Mouse (Mus musculus) CD4-positive helper T cell, adult 2 months (primary cell): ENCODE results near the gene Creld1.

Experiments used
- DNase-seq: peaks from one replicate; pipeline ENCODE4 v3.0.0-alpha.2; 2012; ENCODE audit warnings: low read depth, missing footprints, low spot score

Gene Creld1

GRCm38 (mm10) chr6:113469432-113469831 lies 13.7 kb upstream of the Creld1 start:
- peak; percentile 59 for DNase-seq

- DNase-seq: no peak
These were observed 11.7 kb upstream of the Creld1 start, which contains the start of gene Il17rc for GRCm38 (mm10) chr6:113471297-113471936. Il17rc (plus strand) TSS chr6:113471427.

GRCm38 (mm10) chr6:113472061-113472460 lies 11.0 kb upstream of the Creld1 start:
- no peak for DNase-seq

- DNase-seq: no peak
These were observed 9.9 kb upstream of the Creld1 start for GRCm38 (mm10) chr6:113473246-113473645.

- DNase-seq: no peak
These were observed 9.4 kb upstream of the Creld1 start for GRCm38 (mm10) chr6:113473715-113474114.

- no peak for DNase-seq
These were observed 5.7 kb upstream of the Creld1 start for GRCm38 (mm10) chr6:113477353-113477752.

- no peak for DNase-seq
These were observed 4.2 kb upstream of the Creld1 start for GRCm38 (mm10) chr6:113478906-113479305.

- no peak for DNase-seq
These were observed 2.3 kb upstream of the Creld1 start for GRCm38 (mm10) chr6:113480555-113481373.

GRCm38 (mm10) chr6:113482477-113483099 lies 509 bp upstream of the Creld1 start:
- DNase-seq: peak; percentile 72

GRCm38 (mm10) chr6:113483729-113484128 lies 632 bp downstream of the Creld1 start:
- no peak for DNase-seq

- DNase-seq: peak; percentile 79
These were observed 4.1 kb downstream of the Creld1 start for GRCm38 (mm10) chr6:113487125-113487576.

- DNase-seq: no peak
These were observed 6.3 kb downstream of the Creld1 start for GRCm38 (mm10) chr6:113489410-113489809.

GRCm38 (mm10) chr6:113492101-113492864 lies 9.2 kb downstream of the Creld1 start:
- DNase-seq: no peak

GRCm38 (mm10) chr6:113494258-113494788 lies 11.2 kb downstream of the Creld1 start:
- peak; percentile 93 for DNase-seq

GRCm38 (mm10) chr6:113495071-113495675 lies 12.1 kb downstream of the Creld1 start:
- no peak for DNase-seq

- no peak for DNase-seq
These were observed 16.2 kb downstream of the Creld1 start for GRCm38 (mm10) chr6:113499346-113499745.

- DNase-seq: no peak
These were observed 18.4 kb downstream of the Creld1 start, which contains the start of gene Prrt3 for GRCm38 (mm10) chr6:113501388-113502084. Prrt3 (minus strand) TSS chr6:113501931.

GRCm38 (mm10) chr6:113502801-113503200 lies 19.7 kb downstream of the Creld1 start:
- DNase-seq: no peak

GRCm38 (mm10) chr6:113505689-113506088 lies 22.6 kb downstream of the Creld1 start:
- no peak for DNase-seq

- DNase-seq: no peak
These were observed 24.0 kb downstream of the Creld1 start for GRCm38 (mm10) chr6:113507130-113507529.
